Mouse (Mus musculus) heart, embryonic 11.5 days (tissue): Measurements from ENCODE around the gene Gm17542. TPM values are rescaled to one million over a fixed set of nuclear protein-coding genes. Genes with fewer than 3 reads are reported as not detected.

Source experiments
- ATAC-seq: fragments of 200-750 bp; cut with Nextera tagmentation; replicated peaks from 2 replicates; pipeline ENCODE4 v1.8.0; 2017; ENCODE audit warnings: moderate library complexity; ENCODE audit not compliant: insufficient number of reproducible peaks, low FRiP score, low TSS enrichment
- H3K27ac ChIP-seq: fragments of 300-500 bp; sonication (generic); 2 replicates; pipeline ENCODE4 v1.5.1; 2014; ENCODE audit warnings: mild to moderate bottlenecking, low read depth, low read length
- H3K27me3 ChIP-seq: fragments of 300-500 bp; sonication (generic); 2 replicates; pipeline ENCODE4 v1.6.1; 2014; ENCODE audit warnings: mild to moderate bottlenecking, low read length, mixed read lengths; ENCODE audit not compliant: control insufficient read depth, insufficient read depth
- H3K36me3 ChIP-seq: fragments of 300-500 bp; sonication (generic); 2 replicates; pipeline ENCODE4 v1.6.1; 2014; ENCODE audit warnings: mild to moderate bottlenecking, low read length, moderate library complexity, mixed read lengths; ENCODE audit not compliant: control insufficient read depth, insufficient read depth
- H3K4me1 ChIP-seq: fragments of 300-500 bp; sonication (generic); 2 replicates; pipeline ENCODE4 v1.6.1; 2014; ENCODE audit warnings: low read length; ENCODE audit not compliant: control insufficient read depth, insufficient read depth
- H3K4me2 ChIP-seq: fragments of 300-500 bp; sonication (generic); 2 replicates; pipeline ENCODE4 v1.6.1; 2014; ENCODE audit warnings: mild to moderate bottlenecking, moderate library complexity
- H3K4me3 ChIP-seq: fragments of 300-500 bp; sonication (generic); 2 replicates; pipeline ENCODE4 v1.5.1; 2014; ENCODE audit warnings: low read depth, low read length
- H3K9ac ChIP-seq: fragments of 300-500 bp; sonication (generic); 2 replicates; pipeline ENCODE4 v1.6.1; 2014; ENCODE audit warnings: mild to moderate bottlenecking, low read depth, low read length, moderate library complexity
- H3K9me3 ChIP-seq: fragments of 300-500 bp; sonication (generic); replicated peaks from 2 replicates; pipeline ENCODE4 v1.6.1; 2016; ENCODE audit warnings: low read length; ENCODE audit not compliant: control insufficient read depth
- WGBS: fragments of 180-500 bp; shearing (Covaris S2); extraction: QIAGEN DNeasy Blood & Tissue Kit; methylation state at CpG from one replicate; pipeline ENCODE4 v1.1.7; 2014; ENCODE audit not compliant: insufficient replicate concordance; 5-methylcytosine and 5-hydroxymethylcytosine counted together
- polyA plus RNA-seq: library from polyadenylated mRNA; unstranded; fragments of >200 nt; fragmentation: Nextera tagmentation; extraction: Ambion mirVana; gene quantifications from 2 replicates; pipeline ENCODE4 v1.2.1, GENCODE M21; 2014

The Gm17542 gene
- polyA plus RNA-seq, 1 experiment from 2014 or later: not detected

- Histone ChIP-seq H3K4me3 (no peak overlapping the region), H3K27ac (no peak overlapping the region), H3K27me3 (no peaks in the 10 kb centered on the region), H3K9ac (no peak overlapping the region), H3K36me3 (no peaks in the 10 kb centered on the region), H3K9me3 (no peaks in the 10 kb centered on the region), H3K4me2 (no peak overlapping the region), H3K4me1 (no peaks in the 10 kb centered on the region)
- WGBS: 71% methylated on average over 4 of the region's 4 CpGs
- ATAC-seq: no peak
Observed at GRCm38 (mm10) chr10:58698955-58699354, 19.1 kb downstream of the Gm17542 start.

DNA sequence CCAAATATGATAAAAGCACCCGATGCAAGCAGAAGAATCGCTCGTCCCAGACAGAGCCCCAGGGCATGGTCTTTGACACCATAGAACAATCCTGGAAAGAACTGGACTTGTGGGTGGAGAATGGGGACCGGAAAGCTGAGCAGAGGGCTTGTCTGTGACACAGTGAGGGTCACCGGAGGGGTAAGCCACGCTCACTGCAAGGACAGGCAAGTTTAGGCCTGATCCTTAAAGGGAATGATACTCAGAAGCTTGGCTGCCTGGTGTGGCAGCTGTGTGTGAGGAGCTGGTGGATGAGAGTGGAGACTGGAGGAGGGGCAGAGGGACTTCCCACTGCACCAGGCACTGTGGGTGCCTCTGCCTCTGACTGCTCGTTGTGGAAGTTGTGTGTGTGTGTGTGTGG, 27.0 kb downstream of the Gm17542 start:
- H3K4me3 ChIP-seq: no peak overlapping the region
- 78% methylated on average over 6 of the region's 7 CpGs for WGBS
- no peaks in the 10 kb centered on the region for H3K27me3 ChIP-seq
- H3K9me3 ChIP-seq: no peaks in the 10 kb centered on the region
- no peaks in the 10 kb centered on the region for H3K4me1 ChIP-seq
- no peak overlapping the region for H3K27ac ChIP-seq
- ATAC-seq: no peak
- H3K36me3 ChIP-seq: no peaks in the 10 kb centered on the region
- H3K9ac ChIP-seq: no peak overlapping the region
- H3K4me2 ChIP-seq: no peak overlapping the region

DNA sequence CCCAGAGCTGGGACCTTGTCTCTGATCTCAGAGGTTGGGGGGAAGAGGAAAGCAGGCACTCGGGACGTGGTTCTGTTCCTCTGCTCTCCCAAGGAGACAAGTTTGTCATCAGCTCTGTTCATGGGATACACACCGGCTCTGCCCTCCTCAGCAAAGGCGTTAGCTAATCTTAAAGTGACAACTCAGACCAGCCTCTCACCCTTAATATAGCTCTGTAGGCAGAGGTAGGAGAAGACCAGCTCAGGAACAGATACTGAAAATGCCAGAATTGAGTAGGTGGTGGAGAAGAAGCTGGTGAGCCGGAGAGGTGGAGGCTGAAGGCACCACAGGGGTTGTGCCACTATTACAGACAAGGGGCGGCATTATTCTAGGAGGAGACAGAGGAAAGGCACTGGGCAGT, 38.7 kb downstream of the Gm17542 start:
- Histone ChIP-seq H3K36me3 (no peaks in the 10 kb centered on the region), H3K9ac (no peak overlapping the region), H3K27ac (no peak overlapping the region), H3K4me3 (no peak overlapping the region), H3K9me3 (no peaks in the 10 kb centered on the region), H3K27me3 (peaks cover 6% of the 10 kb centered on the region), H3K4me1 (no peaks in the 10 kb centered on the region), H3K4me2 (no peak overlapping the region)
- no peak for ATAC-seq
- 56% methylated on average over 6 of the region's 6 CpGs for WGBS

DNA sequence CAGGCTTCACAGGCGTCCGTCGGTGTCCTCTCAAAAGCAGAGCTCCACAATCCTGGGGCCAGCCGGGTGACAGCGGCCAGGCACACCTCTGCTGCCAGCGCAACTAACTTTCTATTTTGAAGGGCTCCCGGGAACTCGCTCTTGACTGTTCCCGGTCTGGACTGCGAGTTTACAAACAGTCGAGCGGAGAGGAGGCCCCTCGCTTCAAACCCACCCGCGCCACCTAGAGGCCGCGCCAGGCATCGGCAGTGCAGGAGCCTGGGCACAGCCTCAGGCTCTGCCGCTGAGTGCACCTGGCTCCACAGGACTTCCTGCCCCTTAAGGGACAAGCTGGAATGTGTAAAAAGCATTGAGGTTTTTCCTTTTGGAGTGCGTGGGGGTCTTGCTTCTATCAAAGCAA, 42.5 kb downstream of the Gm17542 start, which contains the start of gene Edar:
Gene Edar, minus strand, starts transcription at position 122 of the 400 bp plus-strand sequence.
- H3K9ac ChIP-seq: no peak within 1 kb of the TSS

GRCm38 (mm10) chr10:58673278-58674061, 44.5 kb downstream of the Gm17542 start:
- ATAC-seq: no peak
- WGBS: 38% methylated on average over 15 of the region's 15 CpGs
- H3K4me2 ChIP-seq: no peak overlapping the region
- H3K36me3 ChIP-seq: no peaks in the 10 kb centered on the region
- H3K27ac ChIP-seq: no peak overlapping the region
- peaks cover 6% of the 10 kb centered on the region for H3K27me3 ChIP-seq
- H3K4me3 ChIP-seq: no peak overlapping the region
- no peak overlapping the region for H3K9ac ChIP-seq
- H3K4me1 ChIP-seq: no peaks in the 10 kb centered on the region
- no peaks in the 10 kb centered on the region for H3K9me3 ChIP-seq

More for the DNA sequence above, 42.5 kb downstream of the Gm17542 start, which contains the start of gene Edar:
- H3K27me3 ChIP-seq: peaks cover 6% of the 10 kb centered on the region
- H3K4me1 ChIP-seq: no peaks in the 10 kb centered on the region
- H3K27ac ChIP-seq: no peak within 1 kb of the TSS
- peak; percentile 74; the same call in 1 of the 2 replicates for ATAC-seq
- H3K36me3 ChIP-seq: no peaks in the 10 kb centered on the region
- peak within 1 kb of the TSS; percentile 31 for H3K4me3 ChIP-seq
- no peaks in the 10 kb centered on the region for H3K9me3 ChIP-seq
- peak within 1 kb of the TSS; percentile 66 for H3K4me2 ChIP-seq
- 2% methylated on average over 20 of the region's 20 CpGs for WGBS

DNA sequence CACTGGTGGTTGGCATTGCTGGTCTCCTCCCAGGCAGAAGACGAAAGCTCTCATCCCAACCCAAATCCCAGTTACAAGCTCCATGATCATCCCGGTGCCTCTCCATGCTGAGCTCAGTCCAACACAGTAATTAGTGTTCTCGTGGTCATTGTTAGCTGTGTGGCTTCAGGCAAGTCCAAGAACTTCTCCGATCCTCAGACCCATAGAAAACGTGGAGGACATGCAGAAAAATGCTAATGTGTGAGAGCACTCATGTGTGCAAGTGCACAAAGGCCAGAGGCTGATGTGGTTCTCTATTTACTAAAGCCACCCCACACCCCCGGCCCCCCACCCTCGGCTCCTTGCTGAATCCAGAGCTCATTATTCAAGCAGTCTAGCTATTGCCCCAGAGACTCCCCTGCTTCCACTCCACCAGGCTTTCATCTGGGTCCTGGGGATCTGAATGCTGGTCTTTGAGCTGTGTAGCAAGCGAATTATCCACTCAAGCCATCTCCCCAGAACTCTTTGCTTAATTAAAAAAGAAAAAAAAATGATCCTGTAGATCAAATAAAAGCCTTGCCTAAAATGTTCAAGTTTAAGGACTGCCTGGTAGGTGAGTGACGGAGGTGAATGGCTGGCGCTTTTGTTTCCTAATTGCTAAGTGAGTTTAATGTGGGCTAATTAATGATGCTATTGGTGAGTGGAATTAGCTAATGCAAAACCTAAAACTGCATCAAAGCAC, 45.3 kb downstream of the Gm17542 start:
- Histone ChIP-seq H3K9ac (no peak overlapping the region), H3K36me3 (no peaks in the 10 kb centered on the region), H3K27me3 (peaks cover 6% of the 10 kb centered on the region), H3K9me3 (no peaks in the 10 kb centered on the region), H3K4me2 (no peak overlapping the region), H3K4me3 (no peak overlapping the region), H3K27ac (no peak overlapping the region), H3K4me1 (no peaks in the 10 kb centered on the region)
- 69% methylated on average over 10 of the region's 10 CpGs for WGBS
- ATAC-seq: no peak

GRCm38 (mm10) chr10:58663868-58664267, 54.1 kb downstream of the Gm17542 start:
- WGBS: 80% methylated on average over 5 of the region's 5 CpGs
- no peak for ATAC-seq

More at GRCm38 (mm10) chr10:58663868-58664267, 54.1 kb downstream of the Gm17542 start:
- Histone ChIP-seq H3K27me3 (no peaks in the 10 kb centered on the region), H3K9ac (no peak overlapping the region), H3K36me3 (no peaks in the 10 kb centered on the region), H3K4me3 (no peak overlapping the region), H3K4me1 (no peaks in the 10 kb centered on the region), H3K27ac (no peak overlapping the region), H3K9me3 (no peaks in the 10 kb centered on the region), H3K4me2 (no peak overlapping the region)
